Mouse (Mus musculus) lung, adult 2 months (tissue): ENCODE results near the gene Ppp1r3f. TPM values are rescaled to one million over a fixed set of nuclear protein-coding genes. Genes with fewer than 3 reads are reported as not detected.

Experiments used
- DNase-seq: peaks from one replicate; pipeline ENCODE4 v3.0.0; 2022
- H3K4me1 ChIP-seq: fragments of 200-500 bp; 2 replicates; pipeline ENCODE4 v1.6.1; 2011; ENCODE audit warnings: low read length; ENCODE audit not compliant: control insufficient read depth, insufficient read depth
- H3K4me3 ChIP-seq: fragments of 200-500 bp; replicated peaks from 2 replicates; pipeline ENCODE3; 2011; ENCODE audit warnings: low read depth, mild to moderate bottlenecking, control low read depth, low read length; ENCODE audit errors: extremely low read depth
- CTCF ChIP-seq: fragments of 200-500 bp; IDR thresholded peaks from 2 replicates; pipeline ENCODE4 v1.5.1; 2011; ENCODE audit warnings: mild to moderate bottlenecking, low read length, control low read depth; ENCODE audit not compliant: insufficient read depth
- POLR2A ChIP-seq: fragments of 200-500 bp; IDR thresholded peaks from 2 replicates; pipeline ENCODE4 v1.6.1; 2011; ENCODE audit warnings: low read depth, mild to moderate bottlenecking, control low read depth, low read length, borderline replicate concordance; ENCODE audit errors: extremely low read depth
- WGBS: fragments of 180-500 bp; shearing (Covaris S2); methylation state at CpG from one replicate; pipeline ENCODE4 v1.1.7; 2018; 5-methylcytosine and 5-hydroxymethylcytosine counted together
- polyA plus RNA-seq: library from polyadenylated mRNA; depleted of rRNA; stranded (reverse); fragments of >200 nt; gene quantifications from 2 replicates; pipeline ENCODE4 v1.2.3, GENCODE M21; 2012; rRNA removed

Ppp1r3f gene
- 3.5 and 4.2 TPM in 2 replicates for polyA plus RNA-seq

GRCm38 (mm10) chrX:7574087-7574884 lies at the start of gene Ppp1r3f:
Gene Ppp1r3f (minus strand): TSS chrX:7574283.
- peak; percentile 87 for DNase-seq
- H3K4me1 ChIP-seq, result no peaks in the 10 kb centered on the region; the same call in 1 of the 2 replicates
- TF ChIP-seq CTCF, result no peak
- peak within 1 kb of the TSS; percentile 86 for H3K4me3 ChIP-seq
- WGBS, result 41% methylated on average over 65 of the region's 65 CpGs

GRCm38 (mm10) chrX:7617889-7618551 lies 43.9 kb upstream of the Ppp1r3f start:
- DNase-seq, result no peak
- TF ChIP-seq POLR2A (no peak), CTCF (no peak)
- WGBS, result 71% methylated on average over 12 of the region's 12 CpGs

GRCm38 (mm10) chrX:7610536-7611258 lies 36.6 kb upstream of the Ppp1r3f start:
- Histone ChIP-seq H3K4me3 (no peak overlapping the region), H3K4me1 (no peaks in the 10 kb centered on the region)
- TF ChIP-seq CTCF, result no peak
- TF ChIP-seq POLR2A, result no peak
- DNase-seq, result no peak
- WGBS, result 42% methylated on average over 26 of the region's 26 CpGs

More at GRCm38 (mm10) chrX:7617889-7618551, 43.9 kb upstream of the Ppp1r3f start:
- Histone ChIP-seq H3K4me3 (no peak overlapping the region), H3K4me1 (no peaks in the 10 kb centered on the region)

GRCm38 (mm10) chrX:7610035-7610434 lies 36.0 kb upstream of the Ppp1r3f start:
- TF ChIP-seq POLR2A (no peak), CTCF (no peak)
- H3K4me3 ChIP-seq, result no peak overlapping the region
- 35% methylated on average over 21 of the region's 21 CpGs for WGBS

GRCm38 (mm10) chrX:7606783-7607182 lies 32.7 kb upstream of the Ppp1r3f start, which contains the start of gene Cacna1f:
Gene Cacna1f (plus strand): TSS chrX:7607083.
- Histone ChIP-seq H3K4me1 (no peaks in the 10 kb centered on the region), H3K4me3 (no peak within 1 kb of the TSS)
- no peak for DNase-seq
- TF ChIP-seq POLR2A (no peak), CTCF (no peak)
- WGBS, result 72% methylated on average over 6 of the region's 6 CpGs

More at GRCm38 (mm10) chrX:7610035-7610434, 36.0 kb upstream of the Ppp1r3f start:
- no peak for DNase-seq
- H3K4me1 ChIP-seq, result no peaks in the 10 kb centered on the region

- Histone ChIP-seq H3K4me1 (no peaks in the 10 kb centered on the region), H3K4me3 (no peak overlapping the region)
- WGBS, result 32% methylated on average over 8 of the region's 8 CpGs
- TF ChIP-seq CTCF (no peak), POLR2A (no peak)
- DNase-seq, result no peak
Measured at GRCm38 (mm10) chrX:7605575-7605941, 31.5 kb upstream of the Ppp1r3f start.

- peak; percentile 32; the same call in 1 of the 2 replicates for TF ChIP-seq POLR2A
- no peak for TF ChIP-seq CTCF
- DNase-seq, result peak; percentile 77
- WGBS, result 26% methylated on average over 28 of the region's 28 CpGs
- Histone ChIP-seq H3K4me1 (no peaks in the 10 kb centered on the region), H3K4me3 (peak within 1 kb of the TSS; percentile 95)
Measured at GRCm38 (mm10) chrX:7604879-7605574, 30.9 kb upstream of the Ppp1r3f start, which contains the start of gene Ccdc22. Gene Ccdc22 (minus strand): TSS chrX:7605517.

GRCm38 (mm10) chrX:7604004-7604403 lies 29.9 kb upstream of the Ppp1r3f start:
- 78% methylated on average over 7 of the region's 7 CpGs for WGBS
- Histone ChIP-seq H3K4me1 (no peaks in the 10 kb centered on the region), H3K4me3 (no peak overlapping the region)
- no peak for DNase-seq
- TF ChIP-seq POLR2A (no peak), CTCF (no peak)

- WGBS, result 78% methylated on average over 9 of the region's 9 CpGs
Measured at GRCm38 (mm10) chrX:7595371-7595770, 21.3 kb upstream of the Ppp1r3f start.

More at GRCm38 (mm10) chrX:7595371-7595770, 21.3 kb upstream of the Ppp1r3f start:
- DNase-seq, result no peak
- Histone ChIP-seq H3K4me1 (no peaks in the 10 kb centered on the region), H3K4me3 (no peak overlapping the region)
- no peak for TF ChIP-seq POLR2A
- no peak for TF ChIP-seq CTCF
